Mouse (Mus musculus) midbrain, embryonic 11.5 days (tissue): Measurements from ENCODE around the gene Ppp2ca. TPM values are rescaled to one million over a fixed set of nuclear protein-coding genes. Genes with fewer than 3 reads are reported as not detected.
A peak's percentile ranks its signal among the peaks of the same experiment; 100 is the strongest.

Source experiments
- ATAC-seq: fragments of 200-750 bp; cut with Nextera tagmentation; 2 replicates; pipeline ENCODE4 v1.8.0; 2017; ENCODE audit warnings: moderate TSS enrichment, moderate library complexity; ENCODE audit not compliant: low FRiP score
- DNase-seq: peaks from one replicate; pipeline ENCODE4 v3.0.0; 2015; ENCODE audit warnings: low spot score; ENCODE audit errors: missing footprints
- H3K27ac ChIP-seq: fragments of 300-500 bp; sonication (generic); 2 replicates; pipeline ENCODE4 v1.5.1; 2014; ENCODE audit warnings: low read depth, low read length
- H3K27me3 ChIP-seq: fragments of 300-500 bp; sonication (generic); 2 replicates; pipeline ENCODE4 v1.6.1; 2014; ENCODE audit warnings: mild to moderate bottlenecking, low read length, moderate library complexity, mixed read lengths; ENCODE audit not compliant: control insufficient read depth, insufficient read depth
- H3K36me3 ChIP-seq: fragments of 300-500 bp; sonication (generic); 2 replicates; pipeline ENCODE4 v1.6.1; 2014; ENCODE audit warnings: mild to moderate bottlenecking, low read length, moderate library complexity, mixed read lengths; ENCODE audit not compliant: control insufficient read depth, insufficient read depth
- H3K4me1 ChIP-seq: fragments of 300-500 bp; sonication (generic); 2 replicates; pipeline ENCODE4 v1.6.1; 2014; ENCODE audit warnings: low read length; ENCODE audit not compliant: control insufficient read depth, insufficient read depth
- H3K4me2 ChIP-seq: fragments of 300-500 bp; sonication (generic); 2 replicates; pipeline ENCODE4 v1.6.1; 2014; ENCODE audit warnings: mild to moderate bottlenecking, moderate library complexity
- H3K4me3 ChIP-seq: fragments of 300-500 bp; sonication (generic); 2 replicates; pipeline ENCODE4 v1.5.1; 2014; ENCODE audit warnings: low read depth, low read length
- H3K9ac ChIP-seq: fragments of 300-500 bp; sonication (generic); 2 replicates; pipeline ENCODE4 v1.6.1; 2014; ENCODE audit warnings: low read length
- H3K9me3 ChIP-seq: fragments of 300-500 bp; sonication (generic); 2 replicates; pipeline ENCODE4 v1.6.1; 2016; ENCODE audit warnings: low read length; ENCODE audit not compliant: control insufficient read depth
- WGBS: fragments of 180-500 bp; shearing (Covaris S2); extraction: QIAGEN DNeasy Blood & Tissue Kit; methylation state at CpG from one replicate; pipeline ENCODE4 v1.1.7; 2014; 5-methylcytosine and 5-hydroxymethylcytosine counted together
- polyA plus RNA-seq: library from polyadenylated mRNA; unstranded; fragments of >200 nt; fragmentation: Nextera tagmentation; extraction: Ambion mirVana; gene quantifications from 2 replicates; pipeline ENCODE4 v1.2.1, GENCODE M21; 2014

Ppp2ca gene
- 133 and 138 TPM in 2 replicates for polyA plus RNA-seq

DNA sequence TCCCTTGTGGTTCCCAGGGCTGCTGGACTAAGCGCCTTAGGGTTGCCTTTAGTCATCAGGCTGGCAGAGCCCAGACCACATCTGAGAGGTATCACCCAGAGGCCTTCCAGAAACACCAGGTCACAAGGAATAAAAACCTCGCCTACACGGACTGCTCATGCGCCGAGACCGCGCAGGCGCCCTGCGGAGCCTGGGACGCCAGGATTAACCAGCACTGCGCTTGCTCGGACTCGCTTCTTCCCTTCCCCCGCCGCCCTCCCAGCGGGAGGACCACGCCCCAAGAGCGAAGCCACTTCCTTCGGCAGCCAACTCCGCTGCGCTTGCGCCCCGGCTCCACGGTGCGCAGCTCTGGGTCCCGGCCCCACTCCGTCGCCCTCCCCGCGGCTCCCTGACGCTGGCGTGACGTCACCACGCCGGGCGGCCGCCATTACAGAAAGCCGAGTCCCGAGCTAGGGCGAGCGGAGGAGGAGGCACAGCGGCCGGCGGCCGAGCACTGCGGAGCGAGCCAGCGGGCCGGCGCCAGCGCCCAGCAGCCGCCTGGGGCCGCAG, at the start of gene Ppp2ca:
Ppp2ca (plus strand) TSS at position 284 of the 549 bp plus-strand sequence.
- Histone ChIP-seq H3K36me3 (no peaks in the 10 kb centered on the region), H3K9ac (peak within 1 kb of the TSS; percentile 99), H3K4me3 (peak within 1 kb of the TSS; percentile 100), H3K9me3 (no peaks in the 10 kb centered on the region), H3K4me1 (peaks cover 19% of the 10 kb centered on the region), H3K27ac (peak within 1 kb of the TSS; percentile 97), H3K27me3 (no peaks in the 10 kb centered on the region), H3K4me2 (peak within 1 kb of the TSS; percentile 54)
- peak; percentile 99 for DNase-seq
- WGBS, result under 1% methylated on average over 53 of the region's 53 CpGs
- ATAC-seq, result peak; percentile 96

GRCm38 (mm10) chr11:52053371-52053770, 45.1 kb upstream of the Ppp2ca start:
- H3K9me3 ChIP-seq, result no peaks in the 10 kb centered on the region
- ATAC-seq, result no peak
- no peak overlapping the region for H3K4me2 ChIP-seq
- DNase-seq, result no peak
- no peaks in the 10 kb centered on the region for H3K27me3 ChIP-seq
- H3K4me3 ChIP-seq, result no peak overlapping the region
- 91% methylated on average over 6 of the region's 6 CpGs for WGBS
- no peaks in the 10 kb centered on the region for H3K36me3 ChIP-seq
- H3K27ac ChIP-seq, result no peak overlapping the region
- H3K4me1 ChIP-seq, result no peaks in the 10 kb centered on the region
- no peak overlapping the region for H3K9ac ChIP-seq

GRCm38 (mm10) chr11:52054728-52055127, 43.8 kb upstream of the Ppp2ca start:
- Histone ChIP-seq H3K36me3 (no peaks in the 10 kb centered on the region), H3K27me3 (no peaks in the 10 kb centered on the region), H3K4me1 (no peaks in the 10 kb centered on the region), H3K9ac (no peak overlapping the region), H3K27ac (no peak overlapping the region), H3K9me3 (no peaks in the 10 kb centered on the region), H3K4me3 (no peak overlapping the region), H3K4me2 (no peak overlapping the region)
- DNase-seq (no peak), ATAC-seq (no peak)
- 89% methylated on average over 3 of the region's 3 CpGs for WGBS

DNA sequence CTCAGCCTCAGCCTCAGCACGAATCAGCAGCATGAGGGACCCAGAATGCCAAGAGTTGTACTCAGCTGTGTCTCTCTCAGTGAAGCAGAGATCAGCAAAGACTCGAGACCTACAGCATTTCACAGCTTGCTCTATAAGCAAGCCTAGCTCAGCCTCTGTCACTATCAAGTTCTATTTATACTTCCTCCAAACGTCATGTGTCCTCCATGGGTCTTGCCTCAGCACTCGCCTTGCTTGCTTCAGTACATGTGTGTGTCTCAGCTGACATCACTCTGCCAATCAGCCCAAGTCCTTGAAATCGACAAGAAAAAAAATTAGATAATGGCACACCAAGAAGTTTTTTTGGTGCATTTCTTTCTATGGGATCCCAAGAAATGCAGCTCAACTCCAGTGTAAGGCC, 42.3 kb upstream of the Ppp2ca start:
- 84% methylated on average over 5 of the region's 5 CpGs for WGBS
- H3K4me2 ChIP-seq, result no peak overlapping the region
- H3K9me3 ChIP-seq, result no peaks in the 10 kb centered on the region
- H3K27ac ChIP-seq, result no peak overlapping the region
- no peak overlapping the region for H3K9ac ChIP-seq
- DNase-seq (no peak), ATAC-seq (no peak)
- H3K27me3 ChIP-seq, result no peaks in the 10 kb centered on the region
- no peaks in the 10 kb centered on the region for H3K36me3 ChIP-seq
- no peaks in the 10 kb centered on the region for H3K4me1 ChIP-seq
- no peak overlapping the region for H3K4me3 ChIP-seq

GRCm38 (mm10) chr11:52059001-52059400, 39.5 kb upstream of the Ppp2ca start:
- no peaks in the 10 kb centered on the region for H3K36me3 ChIP-seq
- H3K9ac ChIP-seq, result no peak overlapping the region
- 82% methylated on average over 5 of the region's 5 CpGs for WGBS
- no peak overlapping the region for H3K27ac ChIP-seq
- H3K4me1 ChIP-seq, result no peaks in the 10 kb centered on the region
- no peak overlapping the region for H3K4me3 ChIP-seq
- no peak for ATAC-seq
- H3K9me3 ChIP-seq, result no peaks in the 10 kb centered on the region
- no peak for DNase-seq
- no peak overlapping the region for H3K4me2 ChIP-seq
- H3K27me3 ChIP-seq, result no peaks in the 10 kb centered on the region

DNA sequence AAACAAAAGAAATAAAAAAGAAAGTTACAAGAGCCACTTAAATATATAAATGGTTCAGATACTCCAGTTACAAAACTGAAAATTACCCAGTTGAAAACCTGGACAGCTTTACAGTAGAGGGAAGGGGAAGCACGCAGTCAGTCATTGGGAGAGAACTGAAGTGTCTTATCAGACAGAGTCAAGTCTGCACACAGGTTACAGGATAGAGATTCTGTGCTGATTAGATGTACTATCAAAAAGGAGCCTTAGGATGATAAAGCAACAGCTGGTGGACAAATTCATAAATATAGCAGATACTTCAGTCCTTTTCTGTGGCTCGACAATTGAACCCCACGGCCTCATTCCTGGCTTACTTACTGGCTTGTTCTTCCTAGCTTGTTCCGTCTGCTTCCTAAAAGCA, 38.2 kb upstream of the Ppp2ca start:
- no peak for DNase-seq
- Histone ChIP-seq H3K27ac (no peak overlapping the region), H3K9me3 (no peaks in the 10 kb centered on the region), H3K4me2 (no peak overlapping the region), H3K9ac (no peak overlapping the region), H3K4me1 (no peaks in the 10 kb centered on the region), H3K27me3 (no peaks in the 10 kb centered on the region), H3K4me3 (no peak overlapping the region), H3K36me3 (no peaks in the 10 kb centered on the region)
- 92% methylated on average over 4 of the region's 4 CpGs for WGBS
- ATAC-seq, result no peak

GRCm38 (mm10) chr11:52062406-52062805, 36.1 kb upstream of the Ppp2ca start:
- H3K27ac ChIP-seq, result no peak overlapping the region
- H3K9ac ChIP-seq, result no peak overlapping the region
- no peaks in the 10 kb centered on the region for H3K36me3 ChIP-seq
- H3K27me3 ChIP-seq, result no peaks in the 10 kb centered on the region
- no peaks in the 10 kb centered on the region for H3K9me3 ChIP-seq
- ATAC-seq (no peak), DNase-seq (no peak)
- H3K4me1 ChIP-seq, result no peaks in the 10 kb centered on the region
- H3K4me3 ChIP-seq, result no peak overlapping the region
- WGBS, result 93% methylated on average over 5 of the region's 5 CpGs
- no peak overlapping the region for H3K4me2 ChIP-seq

DNA sequence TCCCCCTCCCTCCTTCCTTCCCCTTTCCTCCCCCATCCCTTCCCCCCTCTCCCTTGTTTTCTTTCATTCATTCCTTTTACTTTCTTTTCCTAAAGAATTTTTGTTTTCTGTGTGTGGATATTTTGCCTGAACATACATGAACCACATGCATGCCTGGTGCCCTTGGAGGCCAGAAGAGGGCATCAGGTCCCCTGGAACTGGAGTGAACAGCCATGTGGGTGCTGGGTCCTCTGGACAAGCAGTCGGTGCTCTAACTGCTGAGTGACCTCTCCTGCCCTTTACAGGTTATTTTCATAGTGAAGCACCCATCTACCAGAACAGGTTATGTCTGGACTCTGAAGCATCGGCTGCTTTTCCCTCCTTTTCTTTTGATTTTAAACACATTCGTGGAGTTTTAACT, 34.1 kb upstream of the Ppp2ca start:
- Histone ChIP-seq H3K4me1 (no peaks in the 10 kb centered on the region), H3K27ac (no peak overlapping the region), H3K27me3 (no peaks in the 10 kb centered on the region), H3K4me3 (no peak overlapping the region), H3K4me2 (no peak overlapping the region), H3K36me3 (no peaks in the 10 kb centered on the region), H3K9ac (no peak overlapping the region), H3K9me3 (no peaks in the 10 kb centered on the region)
- WGBS, result 51% methylated on average over 3 of the region's 3 CpGs
- ATAC-seq (no peak), DNase-seq (no peak)

DNA sequence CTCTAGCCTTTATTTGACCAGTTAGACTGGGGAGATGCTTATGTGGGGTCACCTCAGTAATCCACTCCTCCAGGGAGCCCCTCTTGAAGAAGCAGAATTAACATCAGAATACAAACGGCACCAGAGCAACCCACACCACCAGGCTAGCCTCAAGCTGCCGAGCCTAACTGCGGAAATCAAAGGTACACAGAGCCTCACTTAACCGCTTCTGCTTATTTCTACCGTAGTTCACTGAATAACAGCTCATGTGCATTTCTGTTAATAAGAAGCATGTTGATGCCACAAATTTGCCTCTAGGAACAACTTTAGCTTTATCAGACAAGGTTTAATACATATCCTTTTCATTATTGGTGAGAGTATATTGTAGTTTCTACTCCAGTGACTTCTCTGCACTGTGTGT, 32.6 kb upstream of the Ppp2ca start:
- Histone ChIP-seq H3K9ac (peak overlapping the region; percentile 22; the same call in 1 of the 2 replicates), H3K27me3 (no peaks in the 10 kb centered on the region), H3K4me1 (no peaks in the 10 kb centered on the region), H3K4me2 (no peak overlapping the region), H3K27ac (no peak overlapping the region), H3K9me3 (no peaks in the 10 kb centered on the region), H3K36me3 (no peaks in the 10 kb centered on the region), H3K4me3 (no peak overlapping the region)
- WGBS, result 8% methylated on average over 5 of the region's 5 CpGs
- no peak for DNase-seq
- ATAC-seq, result no peak
